Mouse (Mus musculus) C2C12 (cell line): ENCODE measurements around the gene Ifnl2.

Experiments
- CTCF ChIP-seq: IDR thresholded peaks from one replicate; pipeline ENCODE4 v1.5.1; 2011; ENCODE audit not compliant: control insufficient read depth, insufficient read depth, insufficient read length
- MAX ChIP-seq: IDR thresholded peaks from one replicate; pipeline ENCODE4 v1.6.1; 2011; ENCODE audit warnings: mild to moderate bottlenecking, control low read depth
- USF1 ChIP-seq: IDR thresholded peaks from one replicate; pipeline ENCODE4 v1.6.1; 2011; ENCODE audit warnings: low read depth, mild to moderate bottlenecking, control low read depth, moderate library complexity

DNA sequence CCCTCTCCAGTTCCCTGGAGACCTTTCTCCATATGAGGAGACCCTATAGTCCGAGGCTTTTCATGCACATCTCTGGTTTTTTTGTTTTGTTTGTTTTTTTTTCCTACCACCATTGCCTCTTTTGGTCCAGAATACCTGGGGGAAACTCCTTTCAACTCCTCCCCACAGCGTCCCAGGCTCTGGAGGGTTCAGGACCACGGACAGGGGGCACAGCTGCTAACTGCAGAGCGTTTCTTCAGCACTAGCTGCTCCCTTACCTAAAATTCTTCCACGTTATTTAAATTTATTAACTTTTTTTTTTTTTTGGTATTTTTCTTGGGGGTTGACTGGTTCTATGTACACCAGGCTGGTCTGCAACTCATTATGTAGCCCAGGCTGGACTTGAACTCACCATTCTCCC, 4.7 kb downstream of the Ifnl2 start:
- no peak for TF ChIP-seq USF1
- TF ChIP-seq MAX: no peak
- no peak for TF ChIP-seq CTCF
